8 mouse cellular contexts compared by ENCODE assay signal in the genomic region with DNA sequence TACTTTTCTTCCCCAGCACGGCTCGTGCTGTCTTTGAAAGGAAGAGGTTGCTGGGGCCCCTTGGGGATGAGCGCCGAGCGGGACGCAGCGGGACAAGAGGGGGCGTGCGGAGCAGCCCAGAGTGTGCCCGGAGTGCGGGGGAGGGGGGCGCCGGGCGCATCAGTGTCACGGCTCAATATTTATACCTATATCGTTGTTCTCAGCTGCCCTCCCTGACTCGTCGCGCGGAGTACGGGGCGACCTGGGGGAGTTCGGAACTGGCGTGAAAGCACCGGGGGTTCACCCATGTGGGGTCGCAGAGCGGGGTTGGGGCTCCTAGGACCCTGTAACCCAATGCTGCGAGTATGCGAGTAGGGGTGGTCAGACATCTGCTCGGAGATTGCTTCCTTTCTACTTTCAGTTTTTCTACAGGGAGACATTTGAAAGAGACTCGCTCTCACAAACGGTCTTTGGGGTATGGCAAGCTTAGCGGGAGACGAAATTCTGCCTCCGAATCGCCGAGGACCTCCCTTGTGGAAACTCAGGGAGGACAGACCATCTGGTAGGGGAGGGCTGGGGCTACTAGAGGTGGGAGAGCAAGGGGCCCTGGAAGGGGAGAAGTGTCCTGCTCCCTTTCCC. TPM values are rescaled to one million over a fixed set of nuclear protein-coding genes. Genes with fewer than 3 reads are reported as not detected.
DNase-seq lines count a peak whose midpoint lies in the region; ATAC-seq and TF ChIP-seq lines count a peak whose summit lies in the region.

Gene E030030I06Rik, minus strand, starts transcription at position 198 of the 618 bp plus-strand sequence.

- H3K4me2 ChIP-seq in heart, postnatal 0 days (ENCODE audit: low read depth, low read length): peak within 1 kb of the TSS; percentile 80
- H3K4me2 ChIP-seq in limb, embryonic 15.5 days: peak within 1 kb of the TSS; percentile 88

- peak within 1 kb of the TSS; percentile 99 for H3K4me3 ChIP-seq in brown adipose tissue, adult 24 weeks (ENCODE audit: insufficient read depth, low read depth, low read length)
- H3K4me3 ChIP-seq in heart, postnatal 0 days (ENCODE audit: low read depth, low read length): peak within 1 kb of the TSS; percentile 69
- H3K4me3 ChIP-seq in limb, embryonic 15.5 days: peak within 1 kb of the TSS; percentile 71

- TF ChIP-seq EP300 in heart, postnatal 0 days (IDR thresholded peaks at IDR 0.05; ENCODE audit: low read depth): no peak

- H3K27me3 ChIP-seq in heart, postnatal 0 days (ENCODE audit: control insufficient read depth, insufficient read depth, low read length): peaks cover 40% of the 10 kb centered on the region
- H3K27me3 ChIP-seq in limb, embryonic 15.5 days: peaks cover 36% of the 10 kb centered on the region

- peak; percentile 12 for DNase-seq in kidney, adult 11 months
- DNase-seq in kidney, postnatal 14 days: no peak
- DNase-seq in heart, postnatal 0 days (ENCODE audit: low spot score): no peak
- no peak for DNase-seq in gastrocnemius, adult 8-10 months (ENCODE audit: low spot score in 2 of 2)

- no peak for TF ChIP-seq CTCF in heart, postnatal 0 days (IDR thresholded peaks at IDR 0.05; ENCODE audit: low read depth)

- no peaks in the 10 kb centered on the region; the same call in 1 of the 2 replicates for H3K4me1 ChIP-seq in brown adipose tissue, adult 24 weeks (ENCODE audit: control insufficient read depth, insufficient read depth, insufficient read length, low read length)
- H3K4me1 ChIP-seq in heart, postnatal 0 days (ENCODE audit: control insufficient read depth, insufficient read depth): peaks cover 9% of the 10 kb centered on the region; the same call in 1 of the 2 replicates
- peaks cover 28% of the 10 kb centered on the region for H3K4me1 ChIP-seq in limb, embryonic 15.5 days

- peak; percentile 25 for ATAC-seq in CD4-positive, CD25-positive, alpha-beta regulatory T cell, adult 4 months
- ATAC-seq in heart, postnatal 0 days (ENCODE audit: insufficient read depth, low read depth): peak; percentile 39; the same call in 1 of the 2 replicates
- no peak for ATAC-seq in limb, embryonic 15.5 days (ENCODE audit: insufficient number of reproducible peaks, low FRiP score, low TSS enrichment, low read depth)
- no peak for ATAC-seq in neutrophil, adult 5-6 weeks (ENCODE audit: extremely low read depth, insufficient number of reproducible peaks, low FRiP score, poor library complexity, severe bottlenecking)

- H3K9me3 ChIP-seq in heart, postnatal 0 days (replicated peaks; ENCODE audit: control insufficient read depth, low read length): no peaks in the 10 kb centered on the region
- no peaks in the 10 kb centered on the region for H3K9me3 ChIP-seq in limb, embryonic 15.5 days

- peak within 1 kb of the TSS; percentile 62 for H3K9ac ChIP-seq in heart, postnatal 0 days (replicated peaks; ENCODE audit: low read depth, low read length)
- peak within 1 kb of the TSS; percentile 60 for H3K9ac ChIP-seq in limb, embryonic 15.5 days

- peak within 1 kb of the TSS; percentile 74 for H3K27ac ChIP-seq in brown adipose tissue, adult 24 weeks (replicated peaks; ENCODE audit: low read depth, low read length)
- peak within 1 kb of the TSS; percentile 15 for H3K27ac ChIP-seq in heart, postnatal 0 days (ENCODE audit: low read depth)
- H3K27ac ChIP-seq in limb, embryonic 15.5 days: peak within 1 kb of the TSS; percentile 63; the same call in 1 of the 2 replicates

- under 1% methylated on average over 37 of the region's 37 CpGs for WGBS in heart, postnatal 0 days
- WGBS in limb, embryonic 15.5 days: under 1% methylated on average over 37 of the region's 37 CpGs

- no peaks in the 10 kb centered on the region for H3K36me3 ChIP-seq in heart, postnatal 0 days (replicated peaks; ENCODE audit: control insufficient read depth, insufficient read depth, low read length)
- no peaks in the 10 kb centered on the region for H3K36me3 ChIP-seq in limb, embryonic 15.5 days

RNA-seq across cellular contexts. Expression of gene E030030I06Rik, which starts in this region (rescaled TPM):
- 10 to 100 TPM; 21.4 to 30.9 TPM for polyA plus RNA-seq in CD4-positive, CD25-positive, alpha-beta regulatory T cell, adult 4 months (2017; shearing (Covaris generic))
- polyA plus RNA-seq in brown adipose tissue, adult 24 weeks (2012; ENCODE audit: insufficient read depth, insufficient read length, missing spikeins): 3.6 and 4.8 TPM in 2 replicates
- 1.8 and 4.2 TPM in 2 replicates for total RNA-seq in heart, postnatal 0 days (2014; rRNA removed; ENCODE audit: low replicate concordance)
- 3.2 and 4.9 TPM in 2 replicates for polyA plus RNA-seq in heart, postnatal 0 days (2015; fragmentation: Nextera tagmentation; extraction: Ambion mirVana)
- polyA plus RNA-seq in limb, embryonic 15.5 days (2015; fragmentation: Nextera tagmentation; extraction: Ambion mirVana): 10.8 and 17.5 TPM in 2 replicates
- 27.4 and 38.9 TPM in 2 replicates for total RNA-seq in neutrophil, adult 5-6 weeks (2017)
- under 1 TPM in 2 of 4 experiments, not detected in 2; 0.53 to 0.79 TPM for total RNA-seq in gastrocnemius, adult 8-10 months (2022)

Comparison
In these comparisons a context has a peak if more than half of its experiments do, and no peak if none do; other contexts are left out.
1. ATAC-seq: peak in CD4-positive, CD25-positive, alpha-beta regulatory T cell, adult 4 months (single experiment) and heart, postnatal 0 days (single experiment); none in limb, embryonic 15.5 days (single experiment) and neutrophil, adult 5-6 weeks (single experiment).
2. H3K27ac ChIP-seq: peak in every context shown above with its lines; median percentile 74 in brown adipose tissue, adult 24 weeks; 63 in limb, embryonic 15.5 days; 15 in heart, postnatal 0 days.
3. Peak in every context shown above with its lines, with median percentiles within 50 percentile points of each other: H3K4me3 ChIP-seq.